Mouse (Mus musculus): ENCODE results near the gene Nceh1.

Gene Nceh1

DNA sequence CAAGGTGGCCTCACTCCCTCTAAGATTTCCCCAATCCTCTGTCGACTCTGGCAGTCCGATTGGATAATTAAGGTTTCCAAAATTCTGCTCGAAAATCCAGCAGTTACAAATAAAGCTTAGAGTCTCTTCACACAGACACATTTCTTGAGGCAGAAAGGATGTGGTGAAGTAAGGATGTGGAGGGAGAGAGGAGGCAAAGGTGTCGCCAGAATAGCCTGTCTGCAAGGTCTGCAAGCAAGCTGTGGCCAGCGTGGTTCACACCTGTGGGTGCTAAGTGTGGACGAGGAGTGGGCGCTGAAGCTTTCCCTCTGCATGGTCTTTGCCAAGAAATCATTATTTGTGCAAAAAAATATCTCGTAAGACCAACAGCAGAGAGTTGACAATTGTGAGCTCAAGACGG, 139.8 kb downstream of the Nceh1 start:
- DNase-seq (ENCODE audit: low read depth, low spot score), result peak; percentile 53

DNA sequence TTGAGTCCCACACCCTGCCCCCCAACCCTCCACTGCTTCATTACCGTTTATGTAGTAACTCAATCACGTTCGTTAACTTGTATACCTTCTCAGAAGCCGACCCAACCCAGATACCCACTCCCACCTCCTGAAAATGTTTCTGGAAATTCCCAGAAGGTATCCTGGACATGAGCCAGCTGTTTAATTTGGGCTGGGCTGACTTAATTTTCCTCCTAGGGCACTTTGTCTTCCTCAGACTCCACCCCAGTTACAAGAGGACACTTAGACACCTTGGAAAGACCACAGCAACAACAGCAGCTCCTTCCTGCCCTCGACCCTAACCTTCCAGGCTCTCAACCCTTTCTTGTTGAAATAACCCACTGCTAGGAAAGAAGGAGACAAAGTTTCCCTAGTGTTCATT, 140.8 kb downstream of the Nceh1 start:
- no peak for DNase-seq (ENCODE audit: low read depth, low spot score)

DNA sequence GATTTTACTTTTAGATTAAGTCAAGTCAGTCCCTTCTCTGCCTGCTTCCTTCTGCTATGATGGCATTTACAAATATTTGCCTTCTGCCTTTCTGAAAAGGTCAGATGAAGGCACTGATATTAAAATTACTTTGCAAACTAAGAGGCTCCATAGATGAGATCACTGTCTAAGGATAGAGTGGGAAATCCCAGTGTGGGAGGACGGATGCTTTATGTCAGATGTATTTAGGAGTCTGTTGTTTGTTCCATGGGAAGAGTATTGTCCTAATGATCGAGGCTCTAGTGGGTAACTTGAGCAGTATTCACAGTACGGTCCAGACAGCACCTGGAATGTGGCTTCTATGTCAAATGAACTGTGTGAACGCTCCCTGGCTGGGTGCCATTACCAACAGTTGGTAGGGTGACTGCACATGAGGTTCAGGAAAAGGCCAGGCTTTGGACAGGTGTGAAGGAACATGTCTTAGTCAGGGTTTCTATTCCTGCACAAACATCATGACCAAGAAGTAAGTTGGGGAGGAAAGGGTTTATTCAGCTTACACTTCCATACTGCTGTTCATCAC, 143.9 kb downstream of the Nceh1 start:
- DNase-seq (ENCODE audit: low read depth, low spot score), result peak; percentile 24

DNA sequence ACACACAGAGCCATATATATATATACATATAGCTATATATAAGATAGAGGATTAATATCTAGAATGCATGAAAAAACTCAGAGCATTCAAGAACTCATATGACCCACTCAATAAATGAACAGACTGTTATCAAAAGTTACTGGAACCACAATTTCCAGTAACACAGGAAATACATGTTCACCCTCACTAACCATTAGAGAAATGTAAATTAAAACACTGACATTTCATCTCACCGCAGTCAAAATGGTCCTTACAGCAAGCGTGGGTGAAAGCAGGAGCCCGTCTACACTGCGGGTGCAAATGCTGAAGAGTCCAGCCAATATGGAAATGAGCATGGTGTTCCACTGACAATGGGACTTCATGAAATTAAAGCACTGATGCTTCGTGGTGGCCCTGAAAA, 147.9 kb downstream of the Nceh1 start:
- DNase-seq (ENCODE audit: low read depth, low spot score), result peak; percentile 46

All from CD4-positive helper T cell, adult 2 months (primary cell).